Mouse (Mus musculus) embryo, embryonic 10 days (tissue): Measurements from ENCODE around the gene Ncam2.

ENCODE experiments used
- DNase-seq: peaks from one replicate; pipeline ENCODE4 v3.0.0-alpha.2; 2015; ENCODE audit warnings: low spot score

The Ncam2 gene

DNA sequence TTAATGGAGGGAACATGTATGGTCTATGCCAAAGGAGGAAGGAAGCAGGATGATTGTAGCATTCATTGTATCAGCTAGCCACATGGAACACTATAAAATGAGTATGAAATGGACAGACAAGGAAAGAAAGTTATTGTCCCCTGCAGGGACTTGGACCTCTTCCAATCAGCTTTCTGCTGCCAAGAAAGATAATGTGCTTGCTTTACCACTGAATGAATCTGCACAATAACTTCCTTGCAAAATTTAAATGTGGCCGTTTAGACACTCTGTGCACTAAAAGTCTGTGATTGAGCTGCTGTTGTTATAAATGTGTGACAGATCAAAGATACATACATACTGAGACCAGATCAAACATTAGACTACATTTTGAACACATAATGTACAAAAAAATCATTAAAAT, 451.1 kb downstream of the Ncam2 start:
- DNase-seq = no peak

DNA sequence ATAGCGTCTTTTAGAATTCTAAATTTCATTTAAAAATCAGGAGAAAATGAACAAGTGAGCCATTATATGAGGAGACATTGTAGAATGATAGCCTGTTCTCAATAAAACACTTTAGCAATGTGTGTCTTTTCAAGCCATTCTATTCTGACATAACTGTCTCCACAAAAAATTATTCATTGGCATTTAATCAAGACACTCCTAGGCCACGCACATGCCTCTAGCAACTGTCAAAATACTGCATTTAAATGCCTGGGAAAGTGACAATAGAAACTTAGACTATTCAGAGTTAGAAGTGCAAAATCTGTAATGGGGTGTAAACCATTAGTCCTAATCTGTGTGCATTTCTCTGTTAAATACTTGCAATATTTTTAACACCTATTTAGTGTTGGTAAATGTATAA, 456.1 kb downstream of the Ncam2 start:
- DNase-seq = no peak

DNA sequence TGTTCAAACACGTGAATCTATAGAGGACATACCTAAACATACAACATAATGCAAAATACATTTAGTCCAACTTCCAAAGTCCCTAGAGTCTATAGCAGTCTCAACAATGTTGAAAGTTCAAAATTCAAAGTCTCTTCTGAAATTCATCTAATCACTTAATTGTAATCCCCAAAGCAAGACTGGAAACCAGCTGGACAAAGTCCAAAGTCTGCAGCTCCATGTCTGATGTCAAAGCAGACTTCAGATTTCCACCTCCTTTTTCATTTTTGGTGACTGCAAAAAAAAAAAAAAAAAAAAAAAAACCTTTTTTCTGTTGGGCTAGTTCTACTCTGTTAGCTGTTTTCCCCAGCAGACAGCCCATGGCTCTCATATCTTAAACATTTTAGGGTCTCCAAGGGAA, 473.4 kb downstream of the Ncam2 start:
- DNase-seq = no peak

DNA sequence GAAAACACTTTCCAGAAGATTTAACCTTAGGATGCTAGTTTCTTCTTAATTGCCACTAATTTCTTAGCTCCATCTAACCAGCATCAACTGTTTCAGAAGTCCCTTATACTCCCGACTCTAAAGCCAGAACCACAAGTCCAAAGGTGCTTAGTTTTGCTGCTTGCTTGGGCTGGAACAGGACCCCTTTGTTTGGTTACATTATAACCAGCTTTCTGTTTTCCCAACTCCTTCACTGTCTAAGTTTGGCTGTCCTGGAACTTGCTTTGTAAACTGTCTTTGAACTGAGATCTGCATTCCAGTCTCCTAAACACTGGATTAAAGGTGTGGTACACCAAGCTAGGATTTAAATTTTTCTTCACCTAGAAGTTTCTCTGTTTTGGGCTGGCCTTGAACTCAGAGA, 475.0 kb downstream of the Ncam2 start:
- no peak for DNase-seq
